Mouse (Mus musculus) C2C12 (cell line): Measurements from ENCODE around the gene Dnase1l1.

ENCODE experiments used
- CEBPB ChIP-seq: IDR thresholded peaks from one replicate; pipeline ENCODE4 v1.6.1; 2011; ENCODE audit warnings: low read depth, mild to moderate bottlenecking, control low read depth, moderate library complexity
- CTCF ChIP-seq: IDR thresholded peaks from one replicate; pipeline ENCODE4 v1.5.1; 2011; ENCODE audit not compliant: control insufficient read depth, insufficient read depth, insufficient read length
- FOSL1 ChIP-seq: IDR thresholded peaks from one replicate; pipeline ENCODE4 v1.8.0; 2011; ENCODE audit warnings: mild to moderate bottlenecking, low read length; ENCODE audit not compliant: poor library complexity, insufficient read depth, severe bottlenecking
- MYOD1 ChIP-seq: IDR thresholded peaks from one replicate; pipeline ENCODE4 v1.6.1; 2011; ENCODE audit warnings: low read depth; ENCODE audit not compliant: control insufficient read depth, insufficient read length
- MYOG ChIP-seq: IDR thresholded peaks from one replicate; pipeline ENCODE4 v1.6.1; 2011; ENCODE audit not compliant: control insufficient read depth, insufficient read length; ENCODE audit errors: extremely low read depth
- USF1 ChIP-seq: IDR thresholded peaks from one replicate; pipeline ENCODE4 v1.6.1; 2011; ENCODE audit warnings: low read depth, mild to moderate bottlenecking, control low read depth, moderate library complexity

DNA sequence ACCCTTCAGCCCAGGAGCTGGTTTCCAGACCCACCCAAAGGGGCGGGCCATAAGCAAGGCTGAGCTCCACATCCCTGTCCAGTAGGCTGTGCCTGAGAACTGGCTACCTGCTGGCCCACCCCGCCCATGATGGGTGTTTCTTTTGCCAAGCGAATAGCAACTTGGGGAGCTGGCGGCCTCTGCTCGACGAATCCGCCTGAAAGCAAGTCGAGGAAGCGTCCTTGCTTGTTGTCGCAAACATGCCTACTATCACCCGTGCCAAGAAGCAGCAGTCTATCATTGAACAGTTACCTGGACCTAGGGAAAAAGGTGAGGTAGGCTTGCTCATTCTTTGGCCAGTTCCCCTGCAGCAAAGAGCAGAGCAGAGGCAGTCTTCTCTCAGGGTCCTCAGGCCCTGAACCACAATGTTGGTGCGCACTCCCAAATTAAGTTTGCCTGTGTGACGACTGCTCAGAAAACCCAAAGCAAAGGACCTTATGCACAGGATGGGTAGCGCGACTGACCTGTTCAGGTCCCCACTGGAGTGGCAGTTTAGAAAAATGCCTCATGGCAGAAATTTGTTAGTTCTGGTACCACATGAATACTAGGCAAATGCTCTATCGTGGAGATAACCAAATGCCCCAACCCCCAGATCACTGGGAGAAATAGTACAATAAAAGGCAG is at the start of gene Dnase1l1, which contains the start of gene Taz:
- TF ChIP-seq FOSL1: no peak
- no peak for TF ChIP-seq CTCF
- TF ChIP-seq MYOD1: no peak
- no peak for TF ChIP-seq CEBPB
- no peak for TF ChIP-seq USF1
- TF ChIP-seq MYOG: no peak
